In the genomic region with DNA sequence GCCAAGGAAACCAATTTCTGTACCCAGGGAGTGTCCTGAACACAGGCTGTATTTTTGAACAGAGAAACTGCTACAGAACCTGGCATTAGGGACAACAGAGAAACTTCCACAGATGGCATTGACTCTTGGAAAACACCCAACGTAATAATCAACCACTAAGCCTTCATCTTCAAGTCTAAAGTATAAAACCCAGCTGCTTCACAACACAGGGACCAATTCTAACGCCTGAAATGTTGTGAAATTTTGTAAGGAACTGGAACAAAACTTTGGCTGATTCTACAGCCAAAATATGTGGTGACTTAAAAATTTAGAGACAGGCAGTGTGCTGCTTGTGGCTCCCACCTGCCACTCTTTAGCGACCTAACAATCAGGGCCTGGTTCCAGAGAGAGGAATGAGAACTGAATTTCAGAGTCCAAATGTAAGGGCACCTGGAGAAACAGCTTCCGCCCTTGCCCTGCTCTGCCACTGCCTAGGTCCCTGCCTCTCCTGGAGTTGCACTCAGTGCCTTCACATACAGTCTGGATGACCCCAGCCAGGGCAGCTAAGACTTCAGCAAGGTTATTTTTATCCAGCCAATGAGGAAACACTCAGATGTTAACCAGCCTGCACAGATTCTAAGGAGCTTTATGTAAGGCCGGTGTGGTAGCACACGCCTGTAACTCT, we compare ENCODE assay signal across 10 mouse cellular contexts. TPM values are rescaled to one million over a fixed set of nuclear protein-coding genes. Genes with fewer than 3 reads are reported as not detected.
DNase-seq lines count a peak whose midpoint lies in the region; ATAC-seq lines count a peak whose summit lies in the region.
"Had no signal": no experiment of that assay in that cellular context is flagged by ENCODE, and none has a peak within 500 bp of the region (broad histone marks: within the 10 kb centered on the region; RNA-seq: fewer than 3 reads in every experiment).

No protein-coding gene starts in this region.

- H3K27me3 ChIP-seq in forebrain, embryonic 14.5 days (replicated peaks; ENCODE audit: control insufficient read depth, insufficient read depth, low read length): no peaks in the 10 kb centered on the region
- no peaks in the 10 kb centered on the region for H3K27me3 ChIP-seq in forebrain, embryonic 10.5 days (ENCODE audit: poor library complexity, severe bottlenecking)
- no peaks in the 10 kb centered on the region for H3K27me3 ChIP-seq in lung, embryonic 15.5 days
- H3K27me3 ChIP-seq in stomach, embryonic 15.5 days (replicated peaks): no peaks in the 10 kb centered on the region

- H3K4me2 ChIP-seq in forebrain, embryonic 14.5 days (ENCODE audit: low read length): no peak overlapping the region
- H3K4me2 ChIP-seq in lung, embryonic 15.5 days: no peak overlapping the region
- H3K4me2 ChIP-seq in stomach, embryonic 15.5 days: no peak overlapping the region

- H3K36me3 ChIP-seq in forebrain, embryonic 14.5 days (ENCODE audit: control insufficient read depth, insufficient read depth, low read length): no peaks in the 10 kb centered on the region
- H3K36me3 ChIP-seq in forebrain, embryonic 10.5 days (replicated peaks): no peaks in the 10 kb centered on the region
- no peaks in the 10 kb centered on the region for H3K36me3 ChIP-seq in lung, embryonic 15.5 days
- H3K36me3 ChIP-seq in stomach, embryonic 15.5 days: no peaks in the 10 kb centered on the region

- H3K9me3 ChIP-seq in forebrain, embryonic 14.5 days (replicated peaks; ENCODE audit: control insufficient read depth, low read length): no peaks in the 10 kb centered on the region
- no peaks in the 10 kb centered on the region for H3K9me3 ChIP-seq in forebrain, embryonic 10.5 days
- no peaks in the 10 kb centered on the region for H3K9me3 ChIP-seq in lung, embryonic 15.5 days
- no peaks in the 10 kb centered on the region for H3K9me3 ChIP-seq in stomach, embryonic 15.5 days

- DNase-seq in forebrain, embryonic 14.5 days (ENCODE audit: low spot score): peak; percentile 76
- DNase-seq in forebrain, embryonic 10.5 days (ENCODE audit: extremely low spot score, low spot score): no peak
- no peak for DNase-seq in lung, postnatal 14 days
- DNase-seq in layer of hippocampus, adult 9-10 months (ENCODE audit: low spot score): peak; percentile 55
- DNase-seq in adrenal gland, postnatal 4 days (ENCODE audit: low spot score in 2 of 2): no peak
- no peak for DNase-seq in spleen, postnatal 14 days (ENCODE audit: low spot score in 2 of 2)
- DNase-seq: adrenal gland, postnatal 10 days; spleen, adult 18-20 months had no signal

- H3K27ac ChIP-seq in forebrain, embryonic 14.5 days (ENCODE audit: low read depth, low read length): peak overlapping the region; percentile 65; the same call in 1 of the 2 replicates
- no peak overlapping the region for H3K27ac ChIP-seq in forebrain, embryonic 10.5 days
- H3K27ac ChIP-seq in lung, embryonic 15.5 days: peak overlapping the region; percentile 51
- 0 out of 2 replicates have a peak overlapping the region, but pooled peaks have one; percentile 44 for H3K27ac ChIP-seq in stomach, embryonic 15.5 days

- ATAC-seq in forebrain, embryonic 14.5 days: peak; percentile 42; the same call in 1 of the 2 replicates
- ATAC-seq in lung, embryonic 15.5 days (ENCODE audit: borderline replicate concordance, extremely low read depth, low FRiP score, low TSS enrichment): no peak
- no peak for ATAC-seq in stomach, embryonic 15.5 days (ENCODE audit: insufficient read depth, low FRiP score, low read depth)

- no peak overlapping the region for H3K4me3 ChIP-seq in forebrain, embryonic 14.5 days (ENCODE audit: low read depth, low read length)
- H3K4me3 ChIP-seq in forebrain, embryonic 10.5 days: no peak overlapping the region
- no peak overlapping the region for H3K4me3 ChIP-seq in lung, embryonic 15.5 days
- no peak overlapping the region for H3K4me3 ChIP-seq in stomach, embryonic 15.5 days (replicated peaks)

- 66% methylated on average over 6 of the region's 6 CpGs for WGBS in forebrain, embryonic 14.5 days
- WGBS in forebrain, embryonic 10.5 days: 87% methylated on average over 6 of the region's 6 CpGs
- WGBS in lung, embryonic 15.5 days: 61% methylated on average over 6 of the region's 6 CpGs
- 60% methylated on average over 6 of the region's 6 CpGs for WGBS in stomach, embryonic 15.5 days

- peaks cover 35% of the 10 kb centered on the region for H3K4me1 ChIP-seq in forebrain, embryonic 14.5 days (ENCODE audit: control insufficient read depth, insufficient read depth, low read length)
- H3K4me1 ChIP-seq in forebrain, embryonic 10.5 days: peaks cover 25% of the 10 kb centered on the region
- H3K4me1 ChIP-seq in lung, embryonic 15.5 days: peaks cover 57% of the 10 kb centered on the region
- H3K4me1 ChIP-seq in stomach, embryonic 15.5 days: peaks cover 32% of the 10 kb centered on the region

- H3K9ac ChIP-seq in forebrain, embryonic 14.5 days (ENCODE audit: low read length): peak overlapping the region; percentile 32; the same call in 1 of the 2 replicates
- H3K9ac ChIP-seq in lung, embryonic 15.5 days: no peak overlapping the region
- no peak overlapping the region for H3K9ac ChIP-seq in stomach, embryonic 15.5 days

RNA-seq across cellular contexts. Expression of a gene that starts 33.2 kb away (rescaled TPM):
- 7.9 and 10.6 TPM in 2 replicates for polyA plus RNA-seq in forebrain, embryonic 14.5 days (2014; fragmentation: Nextera tagmentation; extraction: Ambion mirVana)
- 7.8 and 9.3 TPM in 2 replicates for polyA plus RNA-seq in forebrain, embryonic 10.5 days (2016; fragmentation: Nextera tagmentation; extraction: Ambion mirVana)
- 22.7 and 26.1 TPM in 2 replicates for polyA plus RNA-seq in lung, embryonic 15.5 days (2015; fragmentation: Nextera tagmentation; extraction: Ambion mirVana)
- polyA plus RNA-seq in stomach, embryonic 15.5 days (2015; fragmentation: Nextera tagmentation; extraction: Ambion mirVana): 22.6 TPM in 2 replicates
- total RNA-seq in adrenal gland, postnatal 4 days (2021): 10 to 100 TPM; 36.4 to 39.8 TPM

Comparison
In these comparisons a context has a peak if more than half of its experiments do, and no peak if none do; other contexts are left out.
1. DNase-seq: peak in forebrain, embryonic 14.5 days (single experiment) and layer of hippocampus, adult 9-10 months (single experiment); none in forebrain, embryonic 10.5 days (single experiment), lung, postnatal 14 days (single experiment), adrenal gland, postnatal 4 days (0 of 2) and spleen, postnatal 14 days (0 of 2).